Mouse (Mus musculus) megakaryocyte progenitor cell, adult 5-6 weeks (primary cell): Measurements from ENCODE around the gene Bche. TPM values are rescaled to one million over a fixed set of nuclear protein-coding genes. Genes with fewer than 3 reads are reported as not detected.

Experiments used
- ATAC-seq: replicated peaks from 2 replicates; pipeline ENCODE4 v1.8.0; 2016; ENCODE audit warnings: mild to moderate bottlenecking, moderate TSS enrichment, inconsistent platforms; ENCODE audit not compliant: poor library complexity
- total RNA-seq, 2 experiments: library from RNA; stranded (forward) in 1 of 2; stranded (reverse) in 1 of 2; fragments of 157-497, 149-512 nt in 1 of 2; fragments of 200-1000 nt in 1 of 2; gene quantifications; 2 replicates each; pipeline versions ENCODE4 v1.2.3 to v1.2.4; 2015 to 2017

The Bche gene
- total RNA-seq (2015) (not detected in 2 replicates), total RNA-seq (2017) (not detected in 2 replicates)

DNA sequence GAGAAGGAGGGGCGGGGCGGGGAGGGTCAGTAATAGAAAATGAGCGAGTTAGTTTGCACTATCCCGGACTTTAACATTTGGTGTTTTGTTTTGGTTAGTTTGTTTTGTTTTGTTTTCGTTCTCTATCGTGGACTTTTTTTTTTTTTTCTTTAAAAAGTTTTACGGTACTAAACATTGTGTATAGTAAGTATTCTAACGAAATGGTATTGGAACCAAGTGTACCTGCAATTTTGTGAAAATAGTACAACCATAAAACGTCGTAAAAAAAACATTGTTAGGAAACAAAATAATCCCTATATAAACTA lies at the start of gene Bche:
TSS of gene Bche (minus strand) at position 6 of the 305 bp plus-strand sequence.
- no peak for ATAC-seq

DNA sequence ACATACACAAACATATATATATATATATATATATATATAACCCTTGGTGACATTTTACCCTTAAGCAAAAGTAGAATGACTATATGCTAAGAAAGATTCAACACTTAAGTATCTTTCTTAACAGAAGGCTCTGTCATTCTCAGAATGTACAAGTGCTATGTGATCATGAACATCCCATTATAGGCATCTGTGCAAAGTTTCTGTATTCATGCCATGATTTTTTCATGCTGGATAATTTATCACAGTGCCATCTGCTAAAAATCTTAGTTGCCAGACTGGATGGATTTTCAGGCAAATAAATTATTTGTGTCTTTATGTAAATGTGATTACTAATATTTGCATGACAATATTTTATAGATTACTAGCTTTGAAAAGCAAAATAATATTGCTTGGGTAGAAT lies 33.8 kb upstream of the Bche start:
- no peak for ATAC-seq

DNA sequence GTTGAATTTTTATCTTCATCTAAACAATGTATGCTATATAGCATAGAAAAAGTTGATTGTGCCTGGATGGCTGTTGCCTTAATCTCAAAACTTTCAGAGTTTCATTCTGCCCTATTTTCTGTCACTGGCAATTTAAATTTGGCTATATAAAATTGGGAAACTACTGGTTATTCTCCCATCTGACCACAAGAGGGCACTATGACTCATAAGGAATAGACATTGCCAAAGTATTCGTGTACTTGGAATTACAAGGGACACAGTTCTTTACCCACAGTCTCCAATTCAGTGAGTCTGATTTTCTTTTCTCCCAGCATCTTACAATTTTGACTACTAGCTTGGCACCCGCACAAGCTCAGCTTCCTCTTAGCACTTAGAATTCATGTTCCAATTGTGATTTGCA lies 23.5 kb upstream of the Bche start:
- no peak; the same call in 1 of the 2 replicates for ATAC-seq

DNA sequence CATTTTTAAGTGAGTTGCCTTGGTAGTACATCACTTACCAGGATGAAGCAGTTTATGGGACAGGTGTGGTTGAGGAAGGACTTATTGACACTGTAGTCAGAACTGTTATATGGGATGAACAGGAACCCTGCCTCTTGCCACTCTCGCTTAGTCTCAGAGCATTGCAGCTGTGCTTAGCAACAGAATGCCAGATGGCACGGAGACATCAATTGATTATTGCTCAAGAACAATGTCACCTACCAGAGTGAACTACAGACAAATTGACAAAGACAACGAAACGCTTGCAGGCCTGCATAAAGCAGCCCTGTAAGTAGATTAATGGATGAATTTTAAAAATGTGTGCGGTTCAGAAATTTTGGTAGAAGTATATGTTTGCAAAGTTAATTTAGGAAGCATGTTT lies 21.3 kb upstream of the Bche start:
- no peak for ATAC-seq

DNA sequence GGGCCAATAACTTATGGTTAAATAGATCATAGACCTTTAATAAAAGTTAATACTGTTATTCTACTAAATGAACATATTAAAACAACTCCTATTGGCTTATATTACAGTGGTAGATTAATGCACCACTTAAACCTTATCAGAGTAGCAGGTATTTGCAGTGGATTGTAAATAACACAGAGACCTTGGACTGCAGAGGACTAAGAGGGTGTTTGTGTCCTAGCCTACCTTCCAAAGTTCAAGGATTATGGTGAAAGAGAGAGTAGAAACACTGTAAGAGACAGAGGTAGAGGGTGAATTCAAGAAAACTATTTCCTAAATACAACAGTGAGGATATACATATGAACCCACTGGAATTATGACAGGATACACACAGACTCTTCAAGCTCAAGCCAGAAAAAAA lies 17.5 kb upstream of the Bche start:
- no peak for ATAC-seq

GRCm38 (mm10) chr3:73724869-73725268 lies 16.7 kb upstream of the Bche start:
- ATAC-seq = no peak

DNA sequence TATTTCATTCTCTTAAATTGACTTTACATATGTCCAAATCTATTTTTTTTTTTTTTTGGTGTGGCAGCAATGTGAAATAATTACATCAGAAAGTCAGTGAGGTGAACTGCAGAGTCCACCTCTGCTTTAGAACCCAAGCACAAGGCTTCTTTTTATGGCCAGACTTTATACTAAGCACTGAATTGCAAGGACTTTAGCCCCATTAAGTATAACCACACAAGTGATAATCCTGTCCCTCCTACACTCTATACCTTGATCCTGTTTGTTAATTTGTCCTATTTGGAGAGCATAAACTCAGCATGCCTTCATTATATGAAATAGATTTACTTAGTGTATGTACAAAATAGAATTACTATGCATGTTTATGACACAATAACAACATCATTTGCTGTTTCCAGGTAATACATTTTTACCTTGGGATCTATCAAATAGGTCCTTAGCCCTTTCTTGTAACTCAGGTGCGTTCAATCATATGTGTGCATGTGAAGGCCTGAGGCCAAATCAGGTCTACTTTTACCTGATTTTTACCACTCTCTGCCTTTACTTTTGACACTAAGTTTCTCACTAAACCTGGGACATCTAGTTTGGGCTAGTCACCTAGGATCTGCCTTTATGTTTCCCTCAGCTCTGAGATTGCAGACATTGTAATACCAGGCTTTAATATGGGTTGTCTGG lies 9.5 kb upstream of the Bche start:
- ATAC-seq = no peak

DNA sequence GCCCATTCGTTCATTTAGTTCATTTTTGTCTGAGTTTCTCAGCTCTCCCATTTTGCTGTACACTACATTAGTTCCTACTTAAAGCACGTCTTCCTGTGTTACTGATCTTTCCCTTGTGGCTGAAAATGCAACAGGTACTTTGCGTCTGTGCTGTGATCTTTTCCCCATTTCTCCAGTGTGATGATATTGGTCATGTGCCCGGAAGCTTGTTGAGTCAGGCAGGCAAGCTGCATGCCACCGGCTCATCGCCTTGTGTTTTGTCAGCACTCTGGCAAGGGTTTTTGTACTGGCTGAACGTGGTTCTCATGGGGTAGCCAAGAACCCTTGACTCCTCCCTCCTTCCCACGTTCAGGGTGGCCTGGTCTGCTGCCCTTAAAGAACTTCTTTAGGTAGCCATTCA lies 1.7 kb upstream of the Bche start:
- no peak for ATAC-seq

GRCm38 (mm10) chr3:73707461-73708409 lies 480 bp downstream of the Bche start:
- ATAC-seq = no peak

- ATAC-seq = no peak
Measured at GRCm38 (mm10) chr3:73706544-73706943, 1.7 kb downstream of the Bche start.

DNA sequence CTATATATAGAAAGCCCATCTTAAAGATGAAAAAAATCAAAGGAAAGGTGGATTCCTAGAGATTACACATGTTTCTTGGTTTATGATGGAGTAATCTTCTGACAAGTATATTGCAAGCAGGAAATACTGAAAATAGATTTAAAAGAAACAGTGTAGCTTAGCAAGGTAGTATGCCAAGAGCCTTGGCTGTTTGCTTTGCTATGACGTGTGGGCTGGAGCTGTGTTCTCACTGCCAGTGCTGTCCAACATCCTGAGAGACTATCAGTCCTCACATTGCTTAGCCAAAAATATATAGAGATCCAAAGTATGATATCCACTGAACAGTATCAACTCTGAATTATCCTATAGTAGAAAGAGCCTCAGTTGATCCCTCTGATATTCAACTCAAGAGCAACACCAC lies 9.3 kb downstream of the Bche start:
- ATAC-seq = no peak

GRCm38 (mm10) chr3:73673333-73673732 lies 34.9 kb downstream of the Bche start:
- ATAC-seq = no peak

GRCm38 (mm10) chr3:73668172-73668571 lies 40.0 kb downstream of the Bche start:
- ATAC-seq = no peak

DNA sequence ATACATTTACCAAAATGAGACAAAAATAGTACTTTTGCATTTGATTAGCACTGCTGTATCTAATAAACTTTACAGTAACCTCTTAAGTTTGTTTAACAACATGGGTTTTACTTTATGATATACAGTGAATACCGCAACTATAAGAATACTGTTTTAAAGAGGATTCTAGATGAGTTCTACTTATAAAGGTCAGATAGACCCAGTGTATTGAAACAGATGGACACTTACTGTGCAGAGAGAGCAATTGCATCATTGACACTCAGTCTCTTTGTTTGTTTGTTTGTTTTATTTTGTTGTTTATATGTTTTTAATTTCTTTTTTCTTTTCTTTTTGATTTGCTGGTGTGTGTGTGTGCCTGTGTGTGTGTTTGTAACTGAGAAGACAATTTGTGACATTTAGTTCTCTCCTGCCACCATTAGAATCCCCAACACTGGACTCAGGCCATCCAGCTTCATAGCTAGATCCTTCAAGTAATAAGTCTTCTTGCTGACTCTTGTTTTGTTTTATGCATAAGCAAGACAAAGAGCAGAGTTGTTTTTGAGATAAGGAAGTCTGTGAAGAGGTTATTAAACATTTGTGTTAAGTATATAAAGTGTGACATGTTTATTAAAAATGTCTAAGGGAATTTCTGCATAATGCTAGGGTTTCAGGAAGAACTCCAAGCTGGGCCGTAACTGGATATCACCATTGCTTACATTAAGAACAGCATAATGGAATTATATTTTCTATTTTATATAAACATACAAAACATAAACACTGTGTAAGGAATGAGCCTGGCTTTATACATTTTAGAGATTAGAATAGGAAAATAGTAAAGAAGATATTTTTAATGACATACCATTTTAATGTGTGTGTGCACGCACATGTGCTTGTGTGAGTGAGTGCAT lies 40.7 kb downstream of the Bche start:
- no peak for ATAC-seq

- ATAC-seq = no peak
Measured at GRCm38 (mm10) chr3:73650281-73650680, 57.9 kb downstream of the Bche start.

DNA sequence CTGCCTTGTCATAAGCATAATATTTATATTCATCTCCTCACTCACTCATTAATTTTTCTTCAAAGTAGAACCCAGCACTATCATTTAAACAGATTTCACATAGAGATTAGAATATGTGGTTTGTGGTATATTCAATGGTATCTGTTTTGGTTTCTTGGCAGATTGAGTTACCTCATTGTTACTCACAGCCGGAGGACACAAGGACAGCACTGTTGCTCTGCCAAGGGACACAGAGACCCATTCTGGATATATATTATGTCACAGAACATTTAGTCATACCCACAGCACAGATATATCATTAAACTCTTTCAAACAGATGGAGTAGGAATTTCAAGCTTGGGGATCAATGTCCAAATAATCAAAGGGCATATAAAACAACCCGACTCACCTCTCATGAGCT lies 61.2 kb downstream of the Bche start:
- no peak for ATAC-seq

GRCm38 (mm10) chr3:73611421-73611820 lies 96.8 kb downstream of the Bche start:
- no peak for ATAC-seq

DNA sequence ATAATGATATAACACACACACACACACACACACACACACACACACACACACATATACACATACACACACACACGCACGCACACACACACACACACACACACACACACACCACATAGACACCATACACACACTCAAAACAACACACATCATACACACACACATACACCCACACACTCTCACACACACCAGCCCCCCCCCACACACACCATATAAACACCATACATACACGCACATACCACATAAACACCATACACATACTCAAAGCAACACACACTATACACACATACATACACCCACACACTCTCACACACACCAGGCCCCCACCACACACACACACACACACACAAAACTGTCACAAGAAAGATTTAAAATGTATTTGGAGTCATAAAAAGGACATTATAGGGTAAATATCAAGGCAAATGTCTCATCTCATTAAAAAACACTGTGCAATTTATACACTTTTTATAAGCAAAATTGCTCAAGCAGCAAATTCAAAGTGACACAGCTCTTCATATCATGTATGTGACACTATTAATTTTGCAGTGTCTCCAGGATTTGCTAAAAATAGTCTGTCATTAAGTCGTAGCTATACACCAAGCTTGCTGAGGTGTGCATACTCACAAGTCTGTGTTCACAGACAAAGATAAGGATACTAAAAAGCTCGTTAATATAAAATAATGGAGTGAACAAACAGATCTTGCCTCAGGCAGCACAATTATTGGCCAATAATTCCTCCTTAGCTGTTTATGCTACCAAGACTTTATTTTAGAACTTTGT lies 116.3 kb downstream of the Bche start:
- no peak for ATAC-seq
